Comparison of ENCODE assay signal across 12 mouse cellular contexts in the genomic region with DNA sequence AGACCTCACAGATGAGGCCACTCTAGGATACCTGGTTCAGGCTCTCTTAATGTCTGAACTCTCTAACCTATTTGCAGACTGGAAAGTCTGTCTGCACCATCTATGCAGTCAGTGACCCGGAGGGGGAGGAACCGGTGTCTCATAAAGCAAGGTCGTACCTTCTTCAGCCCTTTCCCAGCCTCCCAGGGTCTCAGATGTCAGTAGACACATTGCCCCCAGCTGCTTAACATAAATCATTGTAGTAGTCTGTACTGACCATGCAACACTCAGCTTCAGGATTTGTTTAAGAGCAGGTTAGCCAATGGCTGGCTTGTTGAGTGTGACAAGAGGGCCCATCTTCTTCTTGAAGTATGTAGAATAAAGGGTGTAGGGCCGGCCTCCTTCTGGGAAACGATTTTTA. TPM values are rescaled to one million over a fixed set of nuclear protein-coding genes. Genes with fewer than 3 reads are reported as not detected.
A peak's percentile ranks its signal among the peaks of the same experiment; 100 is the strongest.
DNase-seq lines count a peak whose midpoint lies in the region; ATAC-seq and TF ChIP-seq lines count a peak whose summit lies in the region.
"Had no signal": no experiment of that assay in that cellular context is flagged by ENCODE, and none has a peak within 500 bp of the region (broad histone marks: within the 10 kb centered on the region; RNA-seq: fewer than 3 reads in every experiment).

No protein-coding gene starts in this region.

- H3K9ac ChIP-seq in hindbrain, embryonic 13.5 days: no peak overlapping the region
- no peak overlapping the region for H3K9ac ChIP-seq in hindbrain, embryonic 12.5 days
- H3K9ac ChIP-seq in limb, embryonic 14.5 days (ENCODE audit: low read depth, low read length, severe bottlenecking): no peak overlapping the region
- no peak overlapping the region for H3K9ac ChIP-seq in intestine, postnatal 0 days (ENCODE audit: low read depth, low read length)

- H3K27ac ChIP-seq in hindbrain, embryonic 13.5 days: peak overlapping the region; percentile 42; the same call in 1 of the 2 replicates
- H3K27ac ChIP-seq in hindbrain, embryonic 12.5 days: no peak overlapping the region
- H3K27ac ChIP-seq in limb, embryonic 14.5 days (replicated peaks; ENCODE audit: low read depth, low read length): peak overlapping the region; percentile 73
- no peak overlapping the region for H3K27ac ChIP-seq in intestine, postnatal 0 days (ENCODE audit: low read depth, low read length)
- no peak overlapping the region for H3K27ac ChIP-seq in embryonic facial prominence, embryonic 10.5 days (replicated peaks)

- 26% methylated on average over 5 of the region's 5 CpGs for WGBS in hindbrain, embryonic 13.5 days
- 26% methylated on average over 5 of the region's 5 CpGs for WGBS in hindbrain, embryonic 12.5 days
- WGBS in limb, embryonic 14.5 days: 26% methylated on average over 5 of the region's 5 CpGs
- WGBS in intestine, postnatal 0 days: 66% methylated on average over 5 of the region's 5 CpGs
- 43% methylated on average over 5 of the region's 5 CpGs for WGBS in embryonic facial prominence, embryonic 10.5 days

- H3K4me3 ChIP-seq in hindbrain, embryonic 13.5 days: no peak overlapping the region
- H3K4me3 ChIP-seq in hindbrain, embryonic 12.5 days: no peak overlapping the region
- H3K4me3 ChIP-seq in limb, embryonic 14.5 days (replicated peaks; ENCODE audit: low read length): no peak overlapping the region
- no peak overlapping the region for H3K4me3 ChIP-seq in intestine, postnatal 0 days (ENCODE audit: low read depth, low read length)
- H3K4me3 ChIP-seq in embryonic facial prominence, embryonic 10.5 days: no peak overlapping the region
- H3K4me3 ChIP-seq: heart, adult 2 months had no signal

- H3K27me3 ChIP-seq in hindbrain, embryonic 13.5 days: peaks cover 42% of the 10 kb centered on the region
- H3K27me3 ChIP-seq in hindbrain, embryonic 12.5 days: peaks cover 13% of the 10 kb centered on the region; the same call in 1 of the 2 replicates
- H3K27me3 ChIP-seq in limb, embryonic 14.5 days (ENCODE audit: control insufficient read depth, insufficient read depth, low read length): no peaks in the 10 kb centered on the region
- peaks cover 20% of the 10 kb centered on the region for H3K27me3 ChIP-seq in intestine, postnatal 0 days (replicated peaks; ENCODE audit: control insufficient read depth, insufficient read depth, low read length)
- H3K27me3 ChIP-seq in embryonic facial prominence, embryonic 10.5 days (replicated peaks; ENCODE audit: low read depth, poor library complexity, severe bottlenecking): peaks cover 37% of the 10 kb centered on the region

- no peak for TF ChIP-seq CTCF in brain, embryonic 14.5 days (IDR thresholded peaks at IDR 0.05; ENCODE audit: borderline replicate concordance, extremely low read depth, insufficient read depth, insufficient read length)
- TF ChIP-seq CTCF in intestine, postnatal 0 days (IDR thresholded peaks at IDR 0.05; ENCODE audit: low read depth): no peak

- no peak for ATAC-seq in hindbrain, embryonic 13.5 days (ENCODE audit: low FRiP score)
- no peak for ATAC-seq in hindbrain, embryonic 12.5 days (ENCODE audit: low FRiP score)
- ATAC-seq in limb, embryonic 14.5 days (ENCODE audit: low FRiP score, low read depth): 0 out of 2 replicates have a peak, but pooled peaks have one; percentile 17
- no peak for ATAC-seq in intestine, postnatal 0 days
- no peak for ATAC-seq in activated CD4-positive, CD25-positive, alpha-beta regulatory T cell, adult 4 months
- ATAC-seq: inflammation-experienced regulatory T-cells, adult 6 months had no signal

- no peaks in the 10 kb centered on the region for H3K9me3 ChIP-seq in hindbrain, embryonic 13.5 days
- H3K9me3 ChIP-seq in hindbrain, embryonic 12.5 days (replicated peaks): no peaks in the 10 kb centered on the region
- H3K9me3 ChIP-seq in limb, embryonic 14.5 days (ENCODE audit: control insufficient read depth, low read length): no peaks in the 10 kb centered on the region
- no peaks in the 10 kb centered on the region for H3K9me3 ChIP-seq in intestine, postnatal 0 days (ENCODE audit: control insufficient read depth)
- no peaks in the 10 kb centered on the region for H3K9me3 ChIP-seq in embryonic facial prominence, embryonic 10.5 days

- peak; percentile 8 for DNase-seq in brain, embryonic 14.5 days (ENCODE audit: low read depth)
- DNase-seq in embryo, embryonic 11 days: peak; percentile 74
- DNase-seq in limb, embryonic 14.5 days (ENCODE audit: low spot score): peak; percentile 39
- DNase-seq in embryonic facial prominence, embryonic 10.5 days (ENCODE audit: low spot score): no peak
- DNase-seq: cerebellum, adult 11 months; spleen, adult 18-20 months had no signal

- no peak for TF ChIP-seq POLR2A in brain, embryonic 14.5 days (IDR thresholded peaks at IDR 0.05; ENCODE audit: borderline replicate concordance, extremely low read depth, insufficient read depth, insufficient read length, poor library complexity, severe bottlenecking)
- TF ChIP-seq POLR2A in limb, embryonic 14.5 days (IDR thresholded peaks at IDR 0.05; ENCODE audit: borderline replicate concordance, extremely low read depth, insufficient read depth, insufficient read length): no peak

- H3K4me1 ChIP-seq in hindbrain, embryonic 13.5 days (replicated peaks): peaks cover 47% of the 10 kb centered on the region
- peaks cover 33% of the 10 kb centered on the region for H3K4me1 ChIP-seq in hindbrain, embryonic 12.5 days
- H3K4me1 ChIP-seq in limb, embryonic 14.5 days (ENCODE audit: control insufficient read depth, insufficient read depth, low read length): peaks cover 43% of the 10 kb centered on the region
- no peaks in the 10 kb centered on the region for H3K4me1 ChIP-seq in intestine, postnatal 0 days (replicated peaks; ENCODE audit: control insufficient read depth, insufficient read depth, low read length)
- peaks cover 47% of the 10 kb centered on the region for H3K4me1 ChIP-seq in embryonic facial prominence, embryonic 10.5 days

- no peaks in the 10 kb centered on the region for H3K36me3 ChIP-seq in hindbrain, embryonic 13.5 days
- H3K36me3 ChIP-seq in hindbrain, embryonic 12.5 days: no peaks in the 10 kb centered on the region
- no peaks in the 10 kb centered on the region for H3K36me3 ChIP-seq in limb, embryonic 14.5 days (ENCODE audit: control insufficient read depth, insufficient read depth, low read length)
- no peaks in the 10 kb centered on the region for H3K36me3 ChIP-seq in intestine, postnatal 0 days (ENCODE audit: control insufficient read depth, insufficient read depth)
- H3K36me3 ChIP-seq in embryonic facial prominence, embryonic 10.5 days (replicated peaks): no peaks in the 10 kb centered on the region

- H3K4me2 ChIP-seq in hindbrain, embryonic 13.5 days: no peak overlapping the region
- H3K4me2 ChIP-seq in hindbrain, embryonic 12.5 days (replicated peaks): no peak overlapping the region
- no peak overlapping the region for H3K4me2 ChIP-seq in limb, embryonic 14.5 days (replicated peaks; ENCODE audit: low read depth, low read length, severe bottlenecking)
- H3K4me2 ChIP-seq in intestine, postnatal 0 days (replicated peaks; ENCODE audit: low read depth): no peak overlapping the region

RNA-seq across cellular contexts. Expression of a gene that starts 2.6 kb away (rescaled TPM):
- polyA plus RNA-seq in hindbrain, embryonic 13.5 days (2015; fragmentation: Nextera tagmentation; extraction: Ambion mirVana): 3.8 and 4.8 TPM in 2 replicates
- 6.9 and 7.6 TPM in 2 replicates for polyA plus RNA-seq in hindbrain, embryonic 12.5 days (2016; fragmentation: Nextera tagmentation; extraction: Ambion mirVana)
- polyA plus RNA-seq in brain, embryonic 14.5 days (2012; rRNA removed): 4.9 and 6.2 TPM in 2 replicates
- polyA plus RNA-seq in limb, embryonic 14.5 days (2012; rRNA removed): 10.8 and 12.6 TPM in 2 replicates
- polyA plus RNA-seq in limb, embryonic 14.5 days (2014; fragmentation: Nextera tagmentation; extraction: Ambion mirVana): 13.3 and 13.4 TPM in 2 replicates
- 2.9 and 3.1 TPM in 2 replicates for polyA plus RNA-seq in intestine, postnatal 0 days (2015; fragmentation: Nextera tagmentation; extraction: Ambion mirVana)
- polyA plus RNA-seq in activated CD4-positive, CD25-positive, alpha-beta regulatory T cell, adult 4 months (2017; shearing (Covaris generic)): under 1 TPM in 1 of 2 experiments, not detected in 1; 0.13 TPM
- 2.3 and 2.7 TPM in 2 replicates for polyA plus RNA-seq in embryonic facial prominence, embryonic 10.5 days (2016; fragmentation: Nextera tagmentation; extraction: Ambion mirVana)

Comparison
In these comparisons a context has a peak if more than half of its experiments do, and no peak if none do; other contexts are left out.
1. H3K27ac ChIP-seq: peak in hindbrain, embryonic 13.5 days (single experiment) and limb, embryonic 14.5 days (single experiment); none in hindbrain, embryonic 12.5 days (single experiment), intestine, postnatal 0 days (single experiment) and embryonic facial prominence, embryonic 10.5 days (single experiment).